Mouse (Mus musculus): ENCODE data around the gene Zfp367. TPM values are rescaled to one million over a fixed set of nuclear protein-coding genes. Genes with fewer than 3 reads are reported as not detected.

Gene Zfp367
- polyA plus RNA-seq, 1 experiment from 2014 or later: 29.8 TPM

- Histone ChIP-seq H3K9ac (ENCODE audit: low read length) (no peak overlapping the region), H3K4me3 (ENCODE audit: low read depth, low read length) (no peak overlapping the region), H3K27me3 (ENCODE audit: control insufficient read depth, insufficient read depth, low read length) (no peaks in the 10 kb centered on the region), H3K36me3 (ENCODE audit: control insufficient read depth, insufficient read depth, low read length) (no peaks in the 10 kb centered on the region), H3K27ac (ENCODE audit: low read depth, low read length) (no peak overlapping the region), H3K9me3 (ENCODE audit: control insufficient read depth, low read length) (no peaks in the 10 kb centered on the region), H3K4me2 (ENCODE audit: low read depth, low read length, severe bottlenecking) (no peak overlapping the region), H3K4me1 (replicated peaks; ENCODE audit: control insufficient read depth, insufficient read depth, low read length) (no peaks in the 10 kb centered on the region)
- DNase-seq (ENCODE audit: low spot score) (no peak), ATAC-seq (replicated peaks; ENCODE audit: low FRiP score) (no peak)
- WGBS: 79% methylated on average over 6 of the region's 6 CpGs
Measured at GRCm38 (mm10) chr13:64092752-64093151, 60.2 kb downstream of the Zfp367 start.

GRCm38 (mm10) chr13:64092141-64092540 lies 60.9 kb downstream of the Zfp367 start:
- 68% methylated on average over 3 of the region's 3 CpGs for WGBS
- Histone ChIP-seq H3K27me3 (ENCODE audit: control insufficient read depth, insufficient read depth, low read length) (no peaks in the 10 kb centered on the region), H3K9me3 (ENCODE audit: control insufficient read depth, low read length) (no peaks in the 10 kb centered on the region), H3K4me3 (ENCODE audit: low read depth, low read length) (no peak overlapping the region), H3K4me2 (ENCODE audit: low read depth, low read length, severe bottlenecking) (no peak overlapping the region), H3K4me1 (replicated peaks; ENCODE audit: control insufficient read depth, insufficient read depth, low read length) (no peaks in the 10 kb centered on the region), H3K27ac (ENCODE audit: low read depth, low read length) (no peak overlapping the region), H3K9ac (ENCODE audit: low read length) (no peak overlapping the region), H3K36me3 (ENCODE audit: control insufficient read depth, insufficient read depth, low read length) (no peaks in the 10 kb centered on the region)
- DNase-seq (ENCODE audit: low spot score) (no peak), ATAC-seq (replicated peaks; ENCODE audit: low FRiP score) (no peak)

- no peak overlapping the region for H3K4me3 ChIP-seq (ENCODE audit: low read depth, low read length)
- no peaks in the 10 kb centered on the region for H3K27me3 ChIP-seq (ENCODE audit: control insufficient read depth, insufficient read depth, low read length)
- no peak overlapping the region for H3K9ac ChIP-seq (ENCODE audit: low read length)
- no peaks in the 10 kb centered on the region for H3K36me3 ChIP-seq (ENCODE audit: control insufficient read depth, insufficient read depth, low read length)
- ATAC-seq (replicated peaks; ENCODE audit: low FRiP score) (no peak), DNase-seq (ENCODE audit: low spot score) (no peak)
- no peak overlapping the region for H3K27ac ChIP-seq (ENCODE audit: low read depth, low read length)
- H3K9me3 ChIP-seq (ENCODE audit: control insufficient read depth, low read length): no peaks in the 10 kb centered on the region
- no peaks in the 10 kb centered on the region for H3K4me1 ChIP-seq (replicated peaks; ENCODE audit: control insufficient read depth, insufficient read depth, low read length)
- WGBS: 74% methylated on average over 7 of the region's 7 CpGs
- H3K4me2 ChIP-seq (ENCODE audit: low read depth, low read length, severe bottlenecking): no peak overlapping the region
Measured at GRCm38 (mm10) chr13:64091006-64091405, 62.0 kb downstream of the Zfp367 start.

GRCm38 (mm10) chr13:64090278-64090677 lies 62.7 kb downstream of the Zfp367 start:
- Histone ChIP-seq H3K36me3 (ENCODE audit: control insufficient read depth, insufficient read depth, low read length) (no peaks in the 10 kb centered on the region), H3K4me2 (ENCODE audit: low read depth, low read length, severe bottlenecking) (no peak overlapping the region), H3K9ac (ENCODE audit: low read length) (no peak overlapping the region), H3K4me3 (ENCODE audit: low read depth, low read length) (no peak overlapping the region), H3K27ac (ENCODE audit: low read depth, low read length) (no peak overlapping the region), H3K9me3 (ENCODE audit: control insufficient read depth, low read length) (no peaks in the 10 kb centered on the region), H3K27me3 (ENCODE audit: control insufficient read depth, insufficient read depth, low read length) (no peaks in the 10 kb centered on the region), H3K4me1 (replicated peaks; ENCODE audit: control insufficient read depth, insufficient read depth, low read length) (no peaks in the 10 kb centered on the region)
- 86% methylated on average over 5 of the region's 5 CpGs for WGBS
- no peak for DNase-seq (ENCODE audit: low spot score)
- ATAC-seq (replicated peaks; ENCODE audit: low FRiP score): no peak

- Histone ChIP-seq H3K27me3 (ENCODE audit: control insufficient read depth, insufficient read depth, low read length) (no peaks in the 10 kb centered on the region), H3K9me3 (ENCODE audit: control insufficient read depth, low read length) (no peaks in the 10 kb centered on the region), H3K4me2 (ENCODE audit: low read depth, low read length, severe bottlenecking) (no peak within 1 kb of the TSS), H3K4me3 (ENCODE audit: low read depth, low read length) (no peak within 1 kb of the TSS), H3K9ac (ENCODE audit: low read length) (no peak within 1 kb of the TSS), H3K36me3 (ENCODE audit: control insufficient read depth, insufficient read depth, low read length) (no peaks in the 10 kb centered on the region), H3K27ac (ENCODE audit: low read depth, low read length) (no peak within 1 kb of the TSS), H3K4me1 (replicated peaks; ENCODE audit: control insufficient read depth, insufficient read depth, low read length) (no peaks in the 10 kb centered on the region)
- DNase-seq (ENCODE audit: low spot score): no peak
- no peak for ATAC-seq (replicated peaks; ENCODE audit: low FRiP score)
- 81% methylated on average over 4 of the region's 4 CpGs for WGBS
Measured at GRCm38 (mm10) chr13:64089130-64089529, 63.9 kb downstream of the Zfp367 start, which contains the start of gene Hsd17b3. Hsd17b3 (minus strand) TSS chr13:64089230.

- ATAC-seq (replicated peaks; ENCODE audit: low FRiP score): no peak
- Histone ChIP-seq H3K9ac (ENCODE audit: low read length) (no peak overlapping the region), H3K9me3 (ENCODE audit: control insufficient read depth, low read length) (no peaks in the 10 kb centered on the region), H3K4me2 (ENCODE audit: low read depth, low read length, severe bottlenecking) (no peak overlapping the region), H3K4me3 (ENCODE audit: low read depth, low read length) (no peak overlapping the region), H3K27ac (ENCODE audit: low read depth, low read length) (no peak overlapping the region), H3K36me3 (ENCODE audit: control insufficient read depth, insufficient read depth, low read length) (no peaks in the 10 kb centered on the region), H3K27me3 (ENCODE audit: control insufficient read depth, insufficient read depth, low read length) (no peaks in the 10 kb centered on the region), H3K4me1 (replicated peaks; ENCODE audit: control insufficient read depth, insufficient read depth, low read length) (no peaks in the 10 kb centered on the region)
- WGBS: 86% methylated on average over 7 of the region's 7 CpGs
- no peak for DNase-seq (ENCODE audit: low spot score)
Measured at GRCm38 (mm10) chr13:64088057-64088456, 64.9 kb downstream of the Zfp367 start.

GRCm38 (mm10) chr13:64086036-64086435 lies 67.0 kb downstream of the Zfp367 start:
- H3K9me3 ChIP-seq (ENCODE audit: control insufficient read depth, low read length): no peaks in the 10 kb centered on the region
- no peaks in the 10 kb centered on the region for H3K36me3 ChIP-seq (ENCODE audit: control insufficient read depth, insufficient read depth, low read length)
- H3K4me1 ChIP-seq (replicated peaks; ENCODE audit: control insufficient read depth, insufficient read depth, low read length): peaks cover 7% of the 10 kb centered on the region; the same call in 1 of the 2 replicates
- no peak overlapping the region for H3K27ac ChIP-seq (ENCODE audit: low read depth, low read length)
- no peak for ATAC-seq (replicated peaks; ENCODE audit: low FRiP score)
- no peak overlapping the region for H3K4me3 ChIP-seq (ENCODE audit: low read depth, low read length)
- 89% methylated on average over 5 of the region's 5 CpGs for WGBS
- no peak overlapping the region for H3K9ac ChIP-seq (ENCODE audit: low read length)
- no peaks in the 10 kb centered on the region for H3K27me3 ChIP-seq (ENCODE audit: control insufficient read depth, insufficient read depth, low read length)
- no peak overlapping the region for H3K4me2 ChIP-seq (ENCODE audit: low read depth, low read length, severe bottlenecking)
- no peak for DNase-seq (ENCODE audit: low spot score)

- WGBS: 89% methylated on average over 3 of the region's 3 CpGs
- no peak overlapping the region for H3K27ac ChIP-seq (ENCODE audit: low read depth, low read length)
Measured at GRCm38 (mm10) chr13:64083331-64083730, 69.7 kb downstream of the Zfp367 start.

More at GRCm38 (mm10) chr13:64083331-64083730, 69.7 kb downstream of the Zfp367 start:
- H3K36me3 ChIP-seq (ENCODE audit: control insufficient read depth, insufficient read depth, low read length): no peaks in the 10 kb centered on the region
- no peak overlapping the region for H3K9ac ChIP-seq (ENCODE audit: low read length)
- no peaks in the 10 kb centered on the region for H3K9me3 ChIP-seq (ENCODE audit: control insufficient read depth, low read length)
- H3K4me1 ChIP-seq (replicated peaks; ENCODE audit: control insufficient read depth, insufficient read depth, low read length): peaks cover 11% of the 10 kb centered on the region; the same call in 1 of the 2 replicates
- no peaks in the 10 kb centered on the region for H3K27me3 ChIP-seq (ENCODE audit: control insufficient read depth, insufficient read depth, low read length)
- ATAC-seq (replicated peaks; ENCODE audit: low FRiP score) (no peak), DNase-seq (ENCODE audit: low spot score) (no peak)
- H3K4me2 ChIP-seq (ENCODE audit: low read depth, low read length, severe bottlenecking): no peak overlapping the region
- no peak overlapping the region for H3K4me3 ChIP-seq (ENCODE audit: low read depth, low read length)
